Mouse (Mus musculus): Measurements from ENCODE around the gene Trex1.

Trex1 gene

GRCm38 (mm10) chr9:109059136-109059903, at the start of gene Trex1:
Gene Trex1 (minus strand): TSS chr9:109059734.
- DNase-seq (ENCODE audit: low spot score), result peak; percentile 90

DNA sequence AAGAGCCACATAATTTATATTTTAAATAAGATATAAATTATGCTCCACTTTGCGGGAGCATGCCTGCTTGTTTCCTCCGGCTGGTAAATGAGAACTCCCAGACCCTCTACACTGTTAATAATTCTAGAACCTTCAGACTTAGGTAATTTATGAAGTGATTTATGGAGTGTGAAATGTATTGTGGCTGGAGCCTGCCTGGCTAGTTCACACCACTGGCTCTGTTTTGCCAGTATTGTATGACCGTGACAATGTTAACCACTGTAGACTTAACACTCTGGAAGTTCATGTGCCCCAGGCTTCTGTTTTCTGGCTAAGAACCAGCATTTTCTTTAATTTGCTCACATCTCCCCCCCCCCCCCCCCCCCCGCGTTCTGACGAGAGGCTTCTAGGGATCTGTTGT, 47.8 kb upstream of the Trex1 start:
- no peak for DNase-seq (ENCODE audit: low spot score)

DNA sequence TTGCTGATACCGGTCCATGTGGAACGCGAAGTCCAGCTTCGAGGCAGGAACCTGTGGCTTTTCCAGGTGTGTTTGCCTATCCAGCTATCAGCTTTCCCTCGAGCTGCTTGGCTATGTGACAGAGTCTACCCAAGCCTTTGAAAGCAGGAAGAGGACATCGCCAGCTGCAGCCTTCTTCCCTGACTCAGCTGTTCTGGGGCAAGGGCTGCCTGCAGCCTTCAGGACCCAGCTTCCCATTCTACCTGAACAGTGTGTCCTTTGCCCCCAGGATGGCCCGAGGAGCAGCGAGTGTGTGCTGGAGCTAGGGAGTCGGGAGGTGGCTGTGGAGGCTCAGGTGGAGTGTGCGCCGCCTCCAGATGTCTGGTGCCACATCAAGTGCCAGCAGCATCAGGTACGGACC, 46.1 kb upstream of the Trex1 start:
- no peak for DNase-seq (ENCODE audit: low spot score)

GRCm38 (mm10) chr9:109105011-109105410, 45.5 kb upstream of the Trex1 start:
- DNase-seq (ENCODE audit: low spot score), result no peak

DNA sequence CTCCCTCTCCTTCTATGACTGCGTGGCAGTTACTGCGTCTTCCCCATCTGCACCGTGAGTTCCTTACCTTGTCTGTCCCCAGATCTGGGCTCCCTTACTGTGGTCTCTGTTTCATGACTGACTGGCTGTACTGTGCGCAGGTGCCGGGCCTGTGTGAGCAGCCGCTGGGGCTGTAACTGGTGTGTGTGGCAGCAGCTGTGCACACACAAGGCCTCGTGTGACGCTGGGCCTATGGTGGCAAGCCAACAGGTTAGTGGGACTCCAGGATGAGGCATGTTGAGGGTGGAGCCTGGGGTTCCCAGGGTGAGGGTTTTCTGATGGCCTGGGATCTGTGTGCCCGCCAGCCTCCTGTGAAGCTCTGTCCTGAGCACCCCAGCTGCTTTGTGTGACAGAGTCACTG, 44.5 kb upstream of the Trex1 start:
- DNase-seq (ENCODE audit: low spot score), result no peak

GRCm38 (mm10) chr9:109103250-109103649, 43.7 kb upstream of the Trex1 start:
- DNase-seq (ENCODE audit: low spot score), result no peak

GRCm38 (mm10) chr9:109102541-109102940, 43.0 kb upstream of the Trex1 start:
- DNase-seq (ENCODE audit: low spot score), result no peak

DNA sequence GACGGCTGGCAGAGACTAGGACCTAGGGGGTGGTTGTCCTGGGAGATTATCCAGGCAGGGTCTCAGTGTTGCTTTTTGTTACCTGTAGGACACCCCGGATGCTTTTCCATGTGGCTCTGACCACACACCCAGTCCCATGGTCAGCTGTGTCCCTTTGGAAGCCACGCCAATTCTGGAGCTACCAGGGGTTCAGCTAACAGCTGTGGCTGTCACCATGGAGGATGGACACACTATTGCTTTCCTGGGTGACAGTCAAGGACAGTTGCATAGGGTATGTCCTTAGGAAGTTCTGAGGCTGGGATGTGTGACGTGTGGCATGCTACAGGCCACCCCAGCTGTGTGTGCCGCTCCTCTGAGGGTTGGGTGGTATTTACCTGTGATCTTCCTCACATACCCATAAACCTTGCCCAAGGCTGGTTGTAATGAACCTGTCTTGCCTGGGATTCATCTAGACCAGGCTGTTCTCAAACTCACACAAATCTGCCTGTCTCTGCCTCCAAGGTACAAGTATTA, 42.5 kb upstream of the Trex1 start:
- no peak for DNase-seq (ENCODE audit: low spot score)

DNA sequence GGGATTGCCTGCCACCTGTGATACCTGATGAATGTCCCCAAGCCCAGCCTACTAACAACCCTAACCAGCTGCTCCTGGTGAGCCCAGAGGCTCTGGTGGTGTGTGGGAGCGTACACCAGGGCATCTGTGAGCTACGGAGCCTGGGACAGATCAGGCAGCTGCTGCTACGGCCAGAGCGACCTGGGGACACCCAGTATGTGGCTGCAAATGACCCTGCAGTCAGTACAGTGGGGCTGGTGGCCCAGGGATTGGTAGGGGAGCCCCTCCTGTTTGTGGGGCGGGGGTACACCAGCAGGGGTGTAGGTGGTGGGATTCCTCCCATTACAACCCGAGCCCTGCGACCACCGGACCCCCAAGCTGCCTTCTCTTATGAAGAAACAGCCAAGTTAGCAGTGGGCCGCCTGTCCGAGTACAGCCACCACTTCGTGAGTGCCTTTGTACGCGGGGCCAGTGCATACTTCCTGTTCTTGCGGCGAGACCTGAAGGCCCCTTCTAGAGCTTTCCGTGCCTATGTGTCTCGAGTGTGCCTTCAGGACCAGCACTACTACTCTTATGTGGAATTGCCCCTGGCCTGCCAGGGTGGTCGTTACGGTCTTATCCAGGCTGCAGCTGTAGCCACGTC, 40.9 kb upstream of the Trex1 start:
- no peak for DNase-seq (ENCODE audit: low spot score)

DNA sequence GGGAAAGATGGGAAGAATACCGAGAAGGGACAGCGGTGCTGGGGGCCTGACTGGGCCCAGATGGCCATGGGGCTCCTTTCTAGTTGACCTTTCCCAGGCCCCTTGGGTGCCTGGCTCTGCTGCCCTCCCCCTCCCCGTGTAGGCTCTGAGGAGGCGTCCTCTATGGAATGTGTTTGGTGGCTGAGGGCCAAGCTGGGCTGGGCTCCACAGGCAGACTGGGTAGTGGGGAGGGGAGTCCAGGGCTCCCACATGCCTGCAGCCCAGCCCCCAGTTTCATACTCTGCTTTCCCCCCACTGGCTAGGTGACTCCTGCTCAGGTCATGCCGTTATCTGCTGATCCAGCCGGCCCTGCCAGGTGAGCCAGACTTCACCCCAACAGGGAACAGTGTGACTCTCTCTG, 39.4 kb upstream of the Trex1 start:
- DNase-seq (ENCODE audit: low spot score), result no peak

DNA sequence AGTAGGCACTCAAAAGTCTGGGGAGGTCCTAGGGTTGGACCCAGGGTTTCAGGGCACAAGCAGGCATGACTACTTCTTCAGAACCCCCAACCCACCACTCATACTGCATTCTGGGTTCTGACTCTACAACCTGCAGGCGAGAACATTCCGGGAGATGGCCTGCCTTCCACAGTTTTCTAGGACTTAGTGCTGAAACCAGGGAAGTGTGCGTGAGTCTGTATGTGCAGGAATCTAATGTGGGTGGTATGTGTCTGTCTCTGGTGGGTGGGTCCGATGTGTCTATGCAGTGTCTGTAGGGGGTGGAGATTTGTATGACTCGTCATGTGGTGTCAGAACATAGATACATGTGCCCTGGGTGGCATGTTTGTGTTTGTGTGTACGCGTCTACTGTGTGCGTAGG, 38.8 kb upstream of the Trex1 start:
- DNase-seq (ENCODE audit: low spot score), result no peak

DNA sequence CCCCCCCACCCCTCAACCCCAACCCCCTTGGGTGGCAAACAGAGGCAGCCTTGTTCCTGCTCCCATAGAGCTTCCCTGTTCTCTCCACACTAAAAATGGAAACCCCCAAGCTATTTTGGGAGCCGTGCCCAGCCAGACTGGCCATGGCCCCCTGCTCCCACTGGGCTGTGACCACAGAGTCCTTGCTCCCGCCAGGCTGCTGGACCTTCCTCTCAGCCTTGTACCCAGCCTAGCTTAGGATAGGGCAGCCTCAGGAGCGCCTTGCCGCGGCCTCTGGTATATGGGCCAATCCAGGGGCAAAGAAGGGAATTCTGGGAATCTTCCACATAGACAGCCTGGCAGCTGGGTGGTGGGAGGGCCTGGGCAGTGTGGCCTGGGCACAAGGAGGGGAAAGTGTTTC, 38.3 kb upstream of the Trex1 start:
- DNase-seq (ENCODE audit: low spot score), result no peak

DNA sequence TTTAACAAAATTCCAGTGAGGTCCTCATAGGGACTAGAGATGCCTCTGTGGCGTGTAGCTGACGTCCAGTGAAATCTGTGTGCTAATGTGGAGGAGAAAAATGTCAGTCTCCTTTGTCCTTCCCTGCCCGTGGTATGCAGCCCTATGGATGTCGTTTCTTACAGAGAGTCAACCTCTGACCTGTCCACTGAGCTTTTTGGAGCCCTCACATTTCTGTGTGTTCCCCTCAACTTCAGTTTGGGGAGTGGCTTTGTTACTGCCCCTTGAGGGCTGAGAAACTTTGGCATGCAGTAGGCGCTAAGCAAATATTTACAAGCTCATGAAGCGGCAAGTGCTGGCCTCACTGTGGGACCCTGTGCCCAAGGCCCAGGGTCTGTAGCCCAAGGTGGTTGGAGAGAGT, 37.8 kb upstream of the Trex1 start:
- DNase-seq (ENCODE audit: low spot score), result no peak

DNA sequence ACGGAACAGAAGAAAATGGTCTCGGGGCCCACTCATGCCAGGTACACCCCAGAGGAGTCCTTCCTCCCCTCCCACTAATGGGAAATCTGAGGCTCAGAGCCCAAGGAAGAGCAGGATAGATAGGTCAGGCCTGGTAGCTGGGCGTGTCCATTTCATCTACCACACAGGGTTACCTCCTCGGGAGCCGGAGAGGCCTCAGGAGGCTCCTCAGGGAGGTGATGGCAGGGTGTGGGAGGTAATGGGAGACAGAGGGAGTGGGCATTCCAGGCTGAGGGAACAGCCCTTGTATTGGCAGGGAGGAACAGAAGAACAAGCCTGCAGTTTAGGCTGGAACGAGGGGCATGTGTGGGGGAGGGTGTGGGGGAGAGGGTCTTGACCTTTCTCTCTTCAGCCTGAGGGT, 37.3 kb upstream of the Trex1 start:
- no peak for DNase-seq (ENCODE audit: low spot score)

GRCm38 (mm10) chr9:109096251-109096661, 36.7 kb upstream of the Trex1 start:
- DNase-seq (ENCODE audit: low spot score), result no peak

DNA sequence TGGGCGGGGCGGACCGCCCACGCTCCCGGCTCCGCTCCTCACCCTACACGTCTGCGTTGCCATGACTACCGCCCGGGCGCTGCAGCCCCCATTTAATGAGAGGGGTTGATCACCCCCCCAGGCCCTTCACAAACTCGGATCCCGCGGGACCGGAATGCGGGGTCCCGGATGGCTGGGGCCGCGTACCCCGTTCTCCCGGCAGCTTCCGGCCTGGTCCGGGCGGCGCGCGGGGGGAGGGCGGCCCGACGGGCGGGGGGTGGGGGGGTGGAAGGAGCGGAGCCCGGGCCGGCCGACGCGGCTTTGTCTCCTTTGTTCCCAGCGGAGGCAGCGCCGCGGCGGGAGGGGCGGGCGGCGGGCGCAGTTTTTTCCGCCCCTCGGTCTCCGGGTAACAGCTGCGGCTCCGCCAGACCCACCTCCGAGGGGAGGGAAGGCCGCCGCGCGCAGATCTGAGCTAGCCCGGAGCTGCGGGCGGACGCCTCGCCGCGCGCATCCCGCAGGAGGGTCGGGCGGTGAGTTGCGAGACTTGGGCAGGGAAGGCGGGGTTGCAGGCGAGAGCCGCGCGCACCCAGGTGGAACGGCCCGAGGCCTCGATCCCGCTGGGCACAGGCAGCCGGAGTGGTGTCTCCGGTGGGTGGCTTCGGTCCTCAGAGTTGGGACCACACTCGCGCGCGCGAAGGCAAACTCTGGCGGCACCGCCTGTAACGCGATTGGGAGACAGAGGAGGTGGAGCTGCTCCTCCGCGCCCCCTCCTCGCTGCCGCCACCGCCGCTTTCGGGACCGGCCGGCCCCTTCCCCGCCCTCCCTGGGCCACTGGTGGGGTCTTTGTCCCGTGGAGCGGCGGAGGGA, 35.8 kb upstream of the Trex1 start, which contains the start of gene Plxnb1:
Gene Plxnb1 (plus strand): TSS at position 253 of the 846 bp plus-strand sequence.
- no peak for DNase-seq (ENCODE audit: low spot score)

GRCm38 (mm10) chr9:109094553-109095136, 35.1 kb upstream of the Trex1 start:
- DNase-seq (ENCODE audit: low spot score), result no peak

- DNase-seq (ENCODE audit: low spot score), result no peak
Measured at GRCm38 (mm10) chr9:109093786-109094552, 34.4 kb upstream of the Trex1 start.

DNA sequence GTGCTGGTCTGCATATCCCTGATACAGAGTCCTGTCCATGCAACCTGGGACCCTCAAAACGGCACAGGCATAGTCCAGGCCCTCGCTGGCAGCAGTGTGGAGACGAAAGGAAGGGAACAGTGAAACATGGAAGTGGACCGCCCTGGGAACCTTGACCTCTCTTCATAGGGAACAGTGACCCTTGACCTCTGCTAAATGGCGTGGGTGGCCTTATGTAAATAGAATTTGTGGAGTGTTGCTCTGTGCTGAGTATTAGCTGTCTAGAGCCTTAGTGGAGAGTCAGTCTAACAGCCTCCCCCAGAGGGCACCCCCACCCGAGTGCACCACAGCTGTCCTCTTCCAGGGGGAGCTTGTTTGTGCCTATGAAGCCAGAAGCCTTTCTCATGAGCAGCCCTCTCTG, 33.3 kb upstream of the Trex1 start:
- no peak for DNase-seq (ENCODE audit: low spot score)

GRCm38 (mm10) chr9:109091802-109092201, 32.3 kb upstream of the Trex1 start:
- no peak for DNase-seq (ENCODE audit: low spot score)

DNA sequence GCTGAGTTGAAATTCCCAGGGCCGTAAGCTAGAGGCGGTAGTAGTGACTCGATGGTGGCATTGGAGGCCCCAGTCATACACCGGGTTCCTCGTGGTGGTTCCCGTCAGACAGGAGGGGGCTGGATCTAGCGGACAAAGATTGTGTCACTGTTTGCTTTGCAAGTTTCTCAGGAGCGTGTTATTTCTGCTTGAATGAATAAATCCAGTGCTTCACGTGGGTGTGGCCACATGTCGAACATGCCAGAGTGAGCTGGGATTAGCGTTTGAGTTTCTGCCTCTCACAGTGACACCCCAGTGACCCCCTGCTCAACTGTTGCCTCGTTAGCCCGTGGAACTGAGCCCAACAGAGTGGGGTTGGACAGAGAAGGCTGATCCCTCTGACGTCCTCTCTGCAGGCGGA, 30.9 kb upstream of the Trex1 start:
- DNase-seq (ENCODE audit: low spot score), result no peak

All from adipocyte (in vitro differentiated cells).